Mouse (Mus musculus) CD4-positive naive resting alpha-beta T cell, adult 76 days (primary cell): ENCODE data around the gene Echdc2. TPM values are rescaled to one million over a fixed set of nuclear protein-coding genes. Genes with fewer than 3 reads are reported as not detected.

Experiments used
- total RNA-seq: library from RNA; stranded (reverse); gene quantifications from one replicate; pipeline ENCODE4 v1.2.4, GENCODE M21; 2023

Echdc2 gene
- 0.88 TPM for total RNA-seq

GRCm38 (mm10) chr4:108165152-108165895 lies at the start of gene Echdc2:
Echdc2 (plus strand) TSS chr4:108165437.

GRCm38 (mm10) chr4:108144880-108145279 lies 20.4 kb upstream of the Echdc2 start, which contains the start of gene Scp2:
Scp2 (minus strand) TSS chr4:108144998.

GRCm38 (mm10) chr4:108217332-108218179 lies 52.3 kb downstream of the Echdc2 start, which contains the start of gene Zyg11a:
Zyg11a (minus strand) TSS chr4:108218048.

Other genes starting within 250 kb of the Echdc2 start
- 7.5 TPM for gene Cpt2, start 241.8 kb upstream of the Echdc2 start, total RNA-seq
- not detected for gene Slc1a7, start 197.1 kb upstream of the Echdc2 start, total RNA-seq
- gene Podn, start 69.0 kb upstream of the Echdc2 start, total RNA-seq = 1.3 TPM
- gene Scp2, start 20.4 kb upstream of the Echdc2 start, total RNA-seq = 113 TPM
- gene Zyg11a, start 52.6 kb downstream of the Echdc2 start, total RNA-seq = not detected
- gene Zyg11b, start 135.7 kb downstream of the Echdc2 start, total RNA-seq = 41.2 TPM
- gene Coa7, start 162.7 kb downstream of the Echdc2 start, total RNA-seq = 21.4 TPM
- not detected for gene Shisal2a, start 217.9 kb downstream of the Echdc2 start, total RNA-seq
- 1.6 TPM for gene Gpx7, start 241.5 kb downstream of the Echdc2 start, total RNA-seq